Mouse (Mus musculus): Measurements from ENCODE around the gene Ctnnd1.

- TF ChIP-seq POLR2A (IDR thresholded peaks at IDR 0.05; ENCODE audit: control insufficient read depth, low read depth, low read length) (no peak), CTCF (IDR thresholded peaks at IDR 0.05; ENCODE audit: control insufficient read depth, insufficient read depth, insufficient replicate concordance, low read depth, low read length) (no peak)
Measured at GRCm38 (mm10) chr2:84653354-84653753, 2.8 kb upstream of the Ctnnd1 start.

All from testis, adult 2 months (tissue).